Mouse (Mus musculus) Patski (cell line): ENCODE measurements around the gene Pax7. TPM values are rescaled to one million over a fixed set of nuclear protein-coding genes. Genes with fewer than 3 reads are reported as not detected.

Experiments used
- ATAC-seq: fragments of 100-300 bp; one replicate; pipeline ENCODE4 v1.8.0; 2021
- CTCF ChIA-PET: fragments of 350-600 bp; sonication (Branson Sonifier 250); formaldehyde crosslinking; loops from one replicate; lab custom pipeline; 2022; ENCODE audit warnings: inconsistent platforms; lab: Charles Lee
- POLR2A ChIA-PET: fragments of 350-600 bp; sonication (Branson Sonifier 250); formaldehyde crosslinking; loops from one replicate; lab custom pipeline; 2022; ENCODE audit warnings: antibody characterized with exemption, inconsistent platforms; lab: Charles Lee
- DNase-seq: peaks from one replicate; pipeline ENCODE4 v3.0.0-alpha.2; 2011; ENCODE audit warnings: low read depth, low spot score
- H3K27me3 ChIP-seq: fragments of 371-371 bp; one replicate; pipeline ENCODE4 v1.5.1; 2021
- CTCF ChIP-seq: fragments of 100-300 bp; IDR thresholded peaks from one replicate; pipeline ENCODE4 v1.5.1; 2021
- in situ Hi-C: fragments of 300-500 bp; cut with MboI; formaldehyde crosslinking; loops from 3 replicates; pipeline ENCODE4 v1.11.1; 2018; ENCODE audit warnings: low pct_unique_long_range_greater_than_20kb, mixed read lengths
- polyA plus RNA-seq: library from polyadenylated mRNA; unstranded; gene quantifications from one replicate; pipeline ENCODE4 v1.2.3, GENCODE M21; 2021

The Pax7 gene
- polyA plus RNA-seq, result not detected

DNA sequence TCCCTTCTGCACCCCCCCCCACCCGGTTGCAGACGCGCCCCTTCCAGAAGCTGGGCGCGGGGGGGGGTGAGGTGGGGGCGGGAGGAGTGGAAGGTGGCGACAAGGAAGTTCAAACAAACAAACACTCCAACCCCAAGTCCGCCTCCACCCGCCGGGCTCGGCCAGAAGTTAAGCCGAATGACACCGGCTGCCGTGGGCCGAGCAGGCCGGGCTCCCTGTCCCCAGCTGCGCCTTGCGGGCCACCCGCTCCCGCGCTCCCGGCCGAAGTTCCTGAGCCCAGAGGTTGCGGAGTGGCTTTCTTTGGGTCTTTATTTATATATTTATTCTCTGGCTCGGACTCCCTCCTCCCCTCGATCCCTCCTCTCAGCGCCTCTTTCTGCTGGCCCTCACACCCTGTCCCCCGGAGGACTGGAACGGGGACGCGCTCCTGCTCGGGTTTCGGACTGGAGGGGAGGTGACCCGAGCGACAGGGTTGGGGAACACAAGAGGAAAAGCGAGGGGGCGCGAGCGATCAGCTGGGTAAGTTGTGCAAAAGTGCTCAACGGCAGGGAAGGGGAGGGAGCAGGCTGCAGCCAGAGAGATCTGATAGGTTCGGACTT, at the start of gene Pax7:
Gene Pax7 (minus strand): TSS at position 493 of the 599 bp plus-strand sequence.
- POLR2A ChIA-PET, result no interaction called here
- CTCF ChIA-PET, result no interaction called here
- in situ Hi-C loops, result no loop called here
- ATAC-seq, result no peak
- H3K27me3 ChIP-seq, result peaks cover 45% of the 10 kb centered on the region
- DNase-seq, result no peak
- no peak for TF ChIP-seq CTCF

DNA sequence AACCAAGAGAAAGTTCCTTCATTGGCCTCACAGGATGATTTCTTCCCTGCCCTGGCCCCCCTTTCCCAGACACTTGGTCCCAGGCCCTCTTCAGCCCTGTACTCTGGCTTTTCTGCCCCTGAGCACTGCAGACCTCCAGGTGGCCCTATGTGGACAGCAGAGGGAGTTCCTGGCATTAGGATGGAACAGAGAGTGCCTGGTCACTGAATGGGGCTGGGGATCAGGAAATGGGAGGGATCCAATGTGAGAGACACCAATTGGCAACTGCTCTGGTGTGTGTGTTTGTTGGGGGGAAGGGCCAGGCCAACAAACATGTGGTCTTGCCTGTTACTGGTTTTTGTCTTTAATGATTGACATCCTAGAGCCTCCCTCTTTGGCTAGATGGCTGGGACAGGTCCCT, 48.5 kb upstream of the Pax7 start:
- CTCF ChIA-PET, result no interaction called here
- H3K27me3 ChIP-seq, result peaks cover 9% of the 10 kb centered on the region
- DNase-seq (no peak), ATAC-seq (no peak)
- no peak for TF ChIP-seq CTCF
- POLR2A ChIA-PET, result no interaction called here
- in situ Hi-C loops, result no loop called here

DNA sequence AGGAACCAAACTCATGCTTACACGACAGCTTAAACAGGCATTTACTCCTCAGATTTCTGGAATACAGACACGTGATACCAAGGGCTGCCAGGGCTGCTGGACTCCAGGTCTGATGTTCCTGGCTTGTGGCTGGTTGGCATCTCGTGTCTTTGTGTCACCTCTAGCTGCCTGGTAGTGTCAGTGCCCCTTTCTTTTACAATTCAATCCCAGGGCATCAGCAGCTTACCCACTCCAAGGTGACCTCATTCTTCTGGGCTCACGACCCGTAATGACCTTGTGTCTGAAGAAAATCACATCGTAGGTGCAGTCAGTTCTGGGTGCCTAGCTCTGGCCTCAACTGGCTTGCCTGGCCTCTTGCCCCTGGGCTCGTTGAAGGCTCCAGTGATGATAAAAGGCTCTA, 46.0 kb upstream of the Pax7 start:
- POLR2A ChIA-PET, result no interaction called here
- H3K27me3 ChIP-seq, result peaks cover 8% of the 10 kb centered on the region
- CTCF ChIA-PET, result no interaction called here
- in situ Hi-C loops, result no loop called here
- ATAC-seq, result no peak
- TF ChIP-seq CTCF, result no peak
- no peak for DNase-seq

DNA sequence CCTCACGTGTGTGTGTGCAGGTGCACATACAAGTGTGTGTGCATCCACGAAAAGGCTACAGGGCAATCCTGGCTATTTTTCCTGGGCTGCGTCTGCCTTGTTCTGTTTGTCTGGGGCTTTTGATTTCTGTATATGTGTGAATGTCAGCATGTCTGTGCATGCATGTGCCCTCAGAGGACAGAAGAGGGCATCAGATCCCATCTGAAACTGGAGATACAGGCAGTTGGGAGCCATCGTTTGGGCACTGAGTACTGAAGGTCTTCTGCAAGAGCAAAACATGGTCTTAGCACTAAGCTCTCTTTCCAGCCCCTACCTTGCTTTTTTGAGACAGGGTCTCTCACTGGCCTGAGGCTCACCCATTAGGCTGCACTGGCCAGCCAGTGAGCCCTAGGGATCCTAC, 45.1 kb upstream of the Pax7 start:
- CTCF ChIA-PET, result no interaction called here
- DNase-seq (no peak), ATAC-seq (no peak)
- peak; percentile 45 for TF ChIP-seq CTCF
- POLR2A ChIA-PET, result no interaction called here
- peaks cover 5% of the 10 kb centered on the region for H3K27me3 ChIP-seq
- in situ Hi-C loops, result no loop called here

DNA sequence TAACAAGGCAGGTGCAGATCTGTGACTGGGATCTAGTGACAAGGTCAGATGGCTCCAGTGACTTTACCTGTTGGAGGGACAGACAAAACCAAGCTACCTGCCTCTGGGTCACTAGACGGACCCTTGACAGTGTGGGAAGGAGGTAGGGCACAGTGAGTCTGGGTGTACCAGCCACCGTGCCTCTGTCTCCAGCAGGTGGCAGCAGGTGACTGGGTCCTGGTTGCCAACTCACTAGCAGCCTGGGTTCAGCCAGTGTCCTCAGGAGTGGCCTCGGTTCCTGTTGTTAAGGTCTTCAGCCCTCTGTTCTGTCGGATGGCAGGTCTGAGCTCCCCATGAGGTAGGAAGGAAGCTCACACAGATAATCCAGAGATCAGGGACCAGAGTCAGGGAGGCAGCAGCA, 43.9 kb upstream of the Pax7 start:
- ChIA-PET POLR2A (no interaction called here), CTCF (interaction anchor here (1.0 kb wide), 1 partner anchor 11 kb away, joined by 3 read pairs; no protein-coding TSS in a partner anchor)
- ATAC-seq (no peak), DNase-seq (no peak)
- in situ Hi-C loops, result no loop called here
- peaks cover 5% of the 10 kb centered on the region for H3K27me3 ChIP-seq
- peak; percentile 81 for TF ChIP-seq CTCF

DNA sequence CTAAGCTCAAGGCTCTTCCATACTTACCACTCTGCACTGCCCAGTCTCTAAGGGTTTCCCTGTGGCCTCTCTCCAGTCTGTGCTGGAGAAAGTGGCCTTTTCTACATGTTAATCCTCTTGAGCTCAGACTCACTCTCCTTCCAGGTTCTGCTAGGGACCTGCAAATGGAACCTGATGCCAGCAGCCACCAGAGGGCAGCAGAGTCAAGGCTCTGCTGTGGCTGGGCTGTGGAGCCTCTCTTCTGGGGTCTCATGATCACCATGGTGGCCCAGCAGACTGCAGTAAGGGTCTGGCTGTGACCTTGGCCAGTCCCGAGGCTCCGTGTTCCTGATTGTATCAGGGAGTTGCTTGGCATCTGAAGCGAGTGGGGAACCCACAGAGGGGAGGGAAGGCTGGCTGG, 39.3 kb upstream of the Pax7 start:
- TF ChIP-seq CTCF, result peak; percentile 90
- no peak for DNase-seq
- H3K27me3 ChIP-seq, result no peaks in the 10 kb centered on the region
- ChIA-PET CTCF (interaction anchor here (0.9 kb wide), 1 partner anchor 280 kb away, joined by 3 read pairs; no protein-coding TSS in a partner anchor), POLR2A (no interaction called here)
- no peak for ATAC-seq
- in situ Hi-C loops, result no loop called here

DNA sequence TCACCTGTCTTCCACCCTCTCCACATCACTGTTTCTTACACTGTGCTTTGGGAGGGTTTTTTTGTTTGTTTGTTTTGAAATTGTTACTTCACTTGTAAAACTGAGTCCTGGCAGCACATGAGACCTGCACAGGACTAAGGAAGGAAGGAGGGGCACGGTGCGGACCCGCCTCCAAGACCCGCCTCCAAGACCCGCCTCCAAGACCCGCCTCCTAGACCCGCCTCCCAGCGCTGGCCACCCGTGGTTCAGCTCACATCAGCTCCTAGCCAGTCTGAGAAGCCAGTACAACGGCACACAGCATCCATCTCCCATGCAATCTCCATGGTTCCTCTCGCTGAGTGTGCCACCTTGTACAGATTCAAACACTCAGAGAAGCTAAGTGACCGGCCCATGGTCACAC, 38.4 kb upstream of the Pax7 start:
- no peak for TF ChIP-seq CTCF
- DNase-seq (no peak), ATAC-seq (no peak)
- ChIA-PET POLR2A (no interaction called here), CTCF (no interaction called here)
- in situ Hi-C loops, result no loop called here
- no peaks in the 10 kb centered on the region for H3K27me3 ChIP-seq

DNA sequence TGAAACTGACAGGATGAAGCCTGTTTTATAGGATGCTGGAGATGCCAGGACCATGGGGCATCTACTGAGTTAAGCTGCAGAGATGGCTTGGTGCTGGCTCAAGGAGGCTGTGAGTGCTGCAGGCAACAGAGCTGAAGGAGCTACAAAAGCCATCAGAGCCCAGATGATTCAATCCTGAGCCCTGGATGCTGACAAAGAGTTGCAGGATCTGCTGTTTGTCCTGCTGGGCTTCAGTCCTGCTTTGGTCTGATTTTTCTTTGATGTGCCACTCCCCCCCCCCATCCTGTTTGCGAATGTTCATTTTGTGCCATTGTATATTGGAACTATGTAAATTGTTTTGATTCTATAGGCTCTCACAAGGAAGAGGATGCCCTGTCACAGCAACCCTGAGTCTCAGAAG, 29.9 kb upstream of the Pax7 start:
- CTCF ChIA-PET, result no interaction called here
- in situ Hi-C loops, result no loop called here
- POLR2A ChIA-PET, result no interaction called here
- no peaks in the 10 kb centered on the region for H3K27me3 ChIP-seq
- no peak for TF ChIP-seq CTCF
- ATAC-seq, result no peak
- no peak for DNase-seq

DNA sequence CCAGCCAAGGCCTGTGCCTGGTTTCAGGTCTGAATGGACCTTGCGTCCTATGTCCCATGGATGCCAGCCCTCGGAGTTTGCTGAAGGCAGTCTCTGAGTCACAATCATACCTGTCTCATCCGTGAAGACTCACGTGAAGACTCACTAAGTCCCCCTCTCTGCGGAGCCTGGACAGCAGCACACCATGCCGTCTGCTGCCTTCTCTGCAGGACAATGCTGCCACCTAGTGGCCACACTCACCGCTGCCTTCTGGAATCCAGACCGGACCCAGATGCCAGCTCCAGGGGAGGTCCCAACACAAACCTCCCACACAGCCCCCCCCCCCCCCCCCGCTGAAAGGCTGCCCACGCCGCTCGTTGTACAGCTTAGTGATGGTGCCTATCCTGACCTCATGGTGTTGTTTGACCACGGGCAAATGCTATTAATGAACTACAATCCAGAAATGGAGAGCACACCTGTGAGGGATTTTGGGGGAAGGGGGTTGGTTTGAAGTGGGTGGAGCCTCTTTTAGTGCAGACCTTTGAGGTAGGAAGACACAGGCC, 25.4 kb upstream of the Pax7 start:
- peaks cover 3% of the 10 kb centered on the region for H3K27me3 ChIP-seq
- TF ChIP-seq CTCF, result peak; percentile 74
- in situ Hi-C loops, result loop anchor here (5.0 kb wide), 2 partner anchors 176 to 211 kb away; no protein-coding TSS in a partner anchor
- peak; percentile 24 for DNase-seq
- CTCF ChIA-PET, result interaction anchor here (0.9 to 1.4 kb wide), 3 partner anchors 173 to 215 kb away, joined by 3 read pairs; no protein-coding TSS in a partner anchor
- no peak for ATAC-seq
- POLR2A ChIA-PET, result interaction anchor here (0.6 kb wide), 1 partner anchor 540 kb away, joined by 3 read pairs; no protein-coding TSS in a partner anchor

DNA sequence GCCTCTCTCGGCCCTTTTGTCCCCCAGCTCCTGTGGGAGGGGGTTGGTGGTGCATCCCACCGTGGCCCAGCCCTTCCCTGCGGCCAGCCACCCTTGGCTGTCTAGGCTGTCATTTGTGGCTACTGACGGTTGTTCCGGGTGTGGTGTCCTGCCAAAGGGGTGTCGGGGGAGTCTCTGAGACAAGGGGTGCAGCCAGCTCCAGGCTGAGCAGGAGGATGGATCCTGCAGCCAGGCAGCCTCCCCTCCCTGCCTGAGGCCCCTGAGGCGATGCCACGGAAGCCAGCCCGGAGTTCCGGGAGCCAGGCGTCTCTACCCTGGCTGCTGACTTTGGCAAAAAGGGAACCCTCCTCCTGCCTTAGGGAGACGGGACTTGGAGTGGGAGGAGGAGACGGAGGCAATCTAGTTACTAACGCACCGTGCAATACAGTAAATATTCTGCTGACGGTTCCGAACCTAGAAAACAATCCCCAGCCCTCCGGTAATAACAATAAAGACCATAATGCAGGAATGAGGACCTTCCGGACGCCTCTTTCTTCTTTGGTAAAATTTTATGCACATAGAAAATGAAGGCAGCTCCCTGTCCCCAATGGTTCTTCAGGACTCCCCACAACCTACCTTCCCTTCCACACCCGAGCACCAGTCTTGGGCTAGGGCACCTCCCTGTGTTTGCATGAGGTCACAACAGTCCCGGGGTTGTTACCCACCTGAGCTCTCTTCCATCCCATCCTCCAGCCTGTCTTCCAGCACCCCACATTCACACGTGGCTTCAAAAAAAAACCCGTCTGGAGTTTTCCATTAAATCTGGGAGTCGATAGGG, 19.1 kb upstream of the Pax7 start:
- CTCF ChIA-PET, result no interaction called here
- DNase-seq (no peak), ATAC-seq (no peak)
- H3K27me3 ChIP-seq, result peaks cover 12% of the 10 kb centered on the region
- TF ChIP-seq CTCF, result no peak
- POLR2A ChIA-PET, result interaction anchor here (0.6 kb wide), 1 partner anchor 139 kb away, joined by 5 read pairs; no protein-coding TSS in a partner anchor
- in situ Hi-C loops, result no loop called here

DNA sequence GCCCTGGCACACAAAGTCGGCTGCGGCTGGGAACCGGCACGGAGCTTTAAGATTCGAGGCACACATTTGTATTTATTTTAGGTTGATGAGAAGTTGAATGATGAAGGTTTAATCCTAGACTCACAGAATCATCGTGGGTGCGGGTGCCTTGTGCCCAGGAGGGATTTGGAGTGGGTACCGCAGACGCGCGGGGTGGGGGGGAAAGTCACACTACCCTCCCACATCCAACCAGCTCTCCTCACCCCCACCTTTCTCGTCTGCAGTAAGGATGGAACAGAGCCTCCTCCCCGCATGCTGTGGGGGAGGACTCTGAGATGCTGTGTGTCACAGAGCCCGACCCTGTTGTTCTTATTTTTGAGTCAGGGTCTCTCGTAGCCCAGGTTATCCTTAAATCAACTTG, 18.1 kb upstream of the Pax7 start:
- in situ Hi-C loops, result no loop called here
- POLR2A ChIA-PET, result no interaction called here

More for the DNA sequence above, 18.1 kb upstream of the Pax7 start:
- DNase-seq (no peak), ATAC-seq (no peak)
- no peak for TF ChIP-seq CTCF
- CTCF ChIA-PET, result no interaction called here
- H3K27me3 ChIP-seq, result peaks cover 12% of the 10 kb centered on the region
